Mouse (Mus musculus) frontal cortex, postnatal 14 days (tissue): Measurements from ENCODE around the gene Ipcef1.
"Not testable (repeated sequence)": the region's sequence is repeated elsewhere in the genome, so short reads cannot be mapped to it uniquely, and the experiment has no call there.

Source experiments
- DNase-seq, 2 experiments: peaks; one replicate each; pipeline ENCODE4 v3.0.0; 2022; ENCODE audit warnings: low spot score in 2 of 2

Gene Ipcef1

GRCm38 (mm10) chr10:6889640-6890245 is 162.5 kb downstream of the Ipcef1 start:
- DNase-seq = no peak

- no peak for DNase-seq
Observed at GRCm38 (mm10) chr10:6885460-6885859, 166.8 kb downstream of the Ipcef1 start.

- DNase-seq = not testable (repeated sequence)
Observed at GRCm38 (mm10) chr10:6882041-6882440, 170.2 kb downstream of the Ipcef1 start.

- DNase-seq = no peak
Observed at GRCm38 (mm10) chr10:6878276-6878881, 173.9 kb downstream of the Ipcef1 start.

- no peak for DNase-seq
Observed at GRCm38 (mm10) chr10:6873917-6874316, 178.4 kb downstream of the Ipcef1 start.

GRCm38 (mm10) chr10:6871418-6872072 is 180.7 kb downstream of the Ipcef1 start:
- no peak for DNase-seq

GRCm38 (mm10) chr10:6855812-6856211 is 196.5 kb downstream of the Ipcef1 start:
- no peak for DNase-seq

GRCm38 (mm10) chr10:6848834-6849233 is 203.4 kb downstream of the Ipcef1 start:
- no peak for DNase-seq

- DNase-seq = no peak
Observed at GRCm38 (mm10) chr10:6848162-6848754, 204.0 kb downstream of the Ipcef1 start.

GRCm38 (mm10) chr10:6846283-6846682 is 206.0 kb downstream of the Ipcef1 start:
- DNase-seq = no peak

GRCm38 (mm10) chr10:6842225-6842624 is 210.1 kb downstream of the Ipcef1 start:
- no peak for DNase-seq
